Mouse (Mus musculus) neural tube, embryonic 15.5 days (tissue): Measurements from ENCODE around the gene Prn. TPM values are rescaled to one million over a fixed set of nuclear protein-coding genes. Genes with fewer than 3 reads are reported as not detected.
A peak's percentile ranks its signal among the peaks of the same experiment; 100 is the strongest.

Experiments
- ATAC-seq: fragments of 200-750 bp; cut with Nextera tagmentation; 2 replicates; pipeline ENCODE4 v1.8.0; 2017; ENCODE audit warnings: mild to moderate bottlenecking, moderate TSS enrichment, moderate library complexity; ENCODE audit not compliant: low FRiP score
- H3K27ac ChIP-seq: fragments of 300-500 bp; sonication (generic); replicated peaks from 2 replicates; pipeline ENCODE4 v1.5.1; 2015; ENCODE audit warnings: mild to moderate bottlenecking, inconsistent platforms
- H3K27me3 ChIP-seq: fragments of 300-500 bp; sonication (generic); replicated peaks from 2 replicates; pipeline ENCODE4 v1.6.1; 2015; ENCODE audit warnings: inconsistent platforms
- H3K36me3 ChIP-seq: fragments of 300-500 bp; sonication (generic); 2 replicates; pipeline ENCODE4 v1.6.1; 2015; ENCODE audit warnings: inconsistent platforms
- H3K4me1 ChIP-seq: fragments of 300-500 bp; sonication (generic); 2 replicates; pipeline ENCODE4 v1.6.1; 2015; ENCODE audit warnings: inconsistent platforms
- H3K4me2 ChIP-seq: fragments of 300-500 bp; sonication (generic); 2 replicates; pipeline ENCODE4 v1.6.1; 2015; ENCODE audit warnings: inconsistent platforms, mild to moderate bottlenecking, moderate library complexity
- H3K4me3 ChIP-seq: fragments of 300-500 bp; sonication (generic); replicated peaks from 2 replicates; pipeline ENCODE4 v1.5.1; 2015; ENCODE audit warnings: mild to moderate bottlenecking, inconsistent platforms
- H3K9ac ChIP-seq: fragments of 300-500 bp; sonication (generic); replicated peaks from 2 replicates; pipeline ENCODE4 v1.6.1; 2015; ENCODE audit warnings: mild to moderate bottlenecking, inconsistent platforms
- H3K9me3 ChIP-seq: fragments of 300-500 bp; sonication (generic); replicated peaks from 2 replicates; pipeline ENCODE4 v1.6.1; 2016; ENCODE audit warnings: inconsistent platforms
- WGBS: fragments of 180-500 bp; shearing (Covaris S2); methylation state at CpG from one replicate; pipeline ENCODE4 v1.1.7; 2015; ENCODE audit warnings: mixed read lengths; 5-methylcytosine and 5-hydroxymethylcytosine counted together
- polyA plus RNA-seq: library from polyadenylated mRNA; unstranded; fragments of >200 nt; fragmentation: Nextera tagmentation; extraction: Ambion mirVana; gene quantifications from 2 replicates; pipeline ENCODE4 v1.2.1, GENCODE M21; 2015

The Prn gene
- polyA plus RNA-seq, 1 experiment from 2014 or later, result not detected

DNA sequence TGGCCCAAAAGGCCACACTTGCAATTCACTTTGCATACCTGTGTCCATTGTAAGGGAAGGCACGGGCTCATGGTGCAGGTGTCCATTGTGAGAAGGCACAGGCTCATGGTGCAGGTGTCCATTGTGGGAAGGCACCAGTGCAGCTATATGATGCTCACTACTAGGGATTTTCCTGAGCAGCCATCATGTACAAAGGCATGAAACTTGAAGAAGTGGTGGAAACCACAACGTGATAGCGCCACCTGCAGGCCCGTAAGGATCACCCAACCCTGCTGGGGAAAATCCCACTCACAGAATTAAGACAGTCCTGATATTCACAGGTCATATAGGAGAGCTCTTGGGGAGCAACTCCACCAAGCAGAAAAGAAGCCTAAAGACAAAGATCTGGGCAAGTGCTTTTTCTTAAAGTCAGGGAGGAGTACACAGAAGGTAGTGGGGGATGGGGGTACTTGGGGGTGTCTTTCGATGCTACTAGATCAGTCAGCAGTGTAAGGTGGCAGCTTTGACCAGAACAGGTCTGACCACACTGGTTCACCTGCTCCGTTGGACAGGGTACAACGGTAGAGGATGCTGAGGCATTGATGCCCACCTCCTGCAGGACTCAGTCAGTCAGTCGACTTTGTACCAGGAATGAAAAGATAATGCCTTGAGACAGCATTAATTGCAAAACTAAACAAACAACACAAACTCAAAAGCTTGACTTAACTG lies 29.8 kb downstream of the Prn start:
- no peaks in the 10 kb centered on the region for H3K27me3 ChIP-seq
- no peak overlapping the region for H3K9ac ChIP-seq
- WGBS, result 43% methylated on average over 8 of the region's 8 CpGs
- no peak overlapping the region for H3K4me3 ChIP-seq
- H3K4me2 ChIP-seq, result no peak overlapping the region
- H3K9me3 ChIP-seq, result no peaks in the 10 kb centered on the region
- no peak for ATAC-seq
- H3K27ac ChIP-seq, result no peak overlapping the region
- H3K4me1 ChIP-seq, result no peaks in the 10 kb centered on the region
- H3K36me3 ChIP-seq, result peaks cover 21% of the 10 kb centered on the region

- Histone ChIP-seq H3K4me3 (no peak overlapping the region), H3K9ac (no peak overlapping the region), H3K4me2 (no peak overlapping the region), H3K27ac (no peak overlapping the region), H3K27me3 (no peaks in the 10 kb centered on the region), H3K4me1 (no peaks in the 10 kb centered on the region), H3K9me3 (no peaks in the 10 kb centered on the region), H3K36me3 (peaks cover 21% of the 10 kb centered on the region)
- WGBS, result 80% methylated on average over 3 of the region's 3 CpGs
- no peak for ATAC-seq
Observed at GRCm38 (mm10) chr2:131940506-131940905, 30.7 kb downstream of the Prn start.

GRCm38 (mm10) chr2:131941501-131941900 lies 31.7 kb downstream of the Prn start:
- Histone ChIP-seq H3K9ac (no peak overlapping the region), H3K4me3 (no peak overlapping the region), H3K27me3 (no peaks in the 10 kb centered on the region), H3K9me3 (no peaks in the 10 kb centered on the region), H3K4me2 (no peak overlapping the region), H3K4me1 (no peaks in the 10 kb centered on the region), H3K36me3 (peaks cover 14% of the 10 kb centered on the region), H3K27ac (no peak overlapping the region)
- ATAC-seq, result no peak
- WGBS, result 79% methylated on average over 6 of the region's 6 CpGs

DNA sequence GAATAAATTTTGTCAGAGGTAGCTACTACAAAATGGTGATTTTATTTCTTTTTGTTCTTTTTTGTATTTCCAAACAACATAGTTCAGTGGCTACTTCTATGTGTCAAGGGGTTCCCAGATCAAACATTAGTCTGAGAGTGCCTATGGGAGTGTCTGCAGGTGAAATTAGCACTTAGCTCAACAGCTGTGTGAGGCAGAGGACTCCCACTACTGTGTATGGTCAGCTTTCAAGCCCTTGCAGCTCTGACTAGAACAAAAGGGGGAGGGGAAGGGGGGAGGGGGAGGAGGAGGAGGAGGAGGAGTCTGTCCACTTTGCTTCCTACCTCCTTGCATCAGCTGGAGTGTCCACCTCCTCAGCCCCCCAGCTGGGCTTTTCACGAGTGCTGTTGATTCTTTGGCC lies 34.6 kb downstream of the Prn start:
- ATAC-seq, result no peak
- Histone ChIP-seq H3K9ac (no peak overlapping the region), H3K27me3 (no peaks in the 10 kb centered on the region), H3K4me2 (no peak overlapping the region), H3K4me1 (no peaks in the 10 kb centered on the region), H3K36me3 (no peaks in the 10 kb centered on the region), H3K27ac (no peak overlapping the region), H3K4me3 (no peak overlapping the region), H3K9me3 (no peaks in the 10 kb centered on the region)
- WGBS, result 9% methylated on average over 1 of the region's 1 CpGs

GRCm38 (mm10) chr2:131945225-131945624 lies 35.5 kb downstream of the Prn start:
- Histone ChIP-seq H3K4me2 (no peak overlapping the region), H3K4me1 (0 out of 2 replicates have a peak, but pooled peaks cover 4% of the 10 kb centered on the region), H3K4me3 (no peak overlapping the region), H3K9me3 (no peaks in the 10 kb centered on the region), H3K27ac (no peak overlapping the region), H3K36me3 (no peaks in the 10 kb centered on the region), H3K27me3 (no peaks in the 10 kb centered on the region), H3K9ac (no peak overlapping the region)
- 84% methylated on average over 8 of the region's 8 CpGs for WGBS
- ATAC-seq, result no peak

DNA sequence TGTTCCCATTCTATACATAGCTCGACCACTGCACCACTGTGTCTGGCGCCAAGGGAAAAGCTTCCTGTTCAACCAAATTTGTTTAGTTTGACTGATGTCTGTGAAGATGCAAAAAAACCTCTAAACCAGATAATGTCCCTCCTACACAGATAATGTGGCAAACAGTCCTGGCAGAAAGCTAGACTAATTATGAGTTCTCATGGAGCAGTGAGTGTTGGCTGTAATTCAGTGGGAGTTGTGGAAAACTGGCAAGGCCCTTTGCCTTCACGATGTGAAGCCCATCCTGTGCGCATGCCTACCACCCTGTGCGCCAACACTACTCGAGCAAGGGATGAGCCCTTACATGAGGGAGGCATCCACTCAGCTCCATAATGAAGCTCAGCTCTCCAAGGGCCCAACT lies 36.0 kb downstream of the Prn start:
- Histone ChIP-seq H3K4me3 (no peak overlapping the region), H3K4me1 (peaks cover 9% of the 10 kb centered on the region; the same call in 1 of the 2 replicates), H3K27me3 (no peaks in the 10 kb centered on the region), H3K27ac (no peak overlapping the region), H3K4me2 (no peak overlapping the region), H3K9me3 (no peaks in the 10 kb centered on the region), H3K36me3 (no peaks in the 10 kb centered on the region), H3K9ac (no peak overlapping the region)
- WGBS, result 86% methylated on average over 6 of the region's 6 CpGs
- no peak for ATAC-seq

- H3K4me3 ChIP-seq, result no peak overlapping the region
- no peak overlapping the region for H3K4me2 ChIP-seq
- H3K9ac ChIP-seq, result no peak overlapping the region
- no peak overlapping the region for H3K27ac ChIP-seq
- H3K27me3 ChIP-seq, result no peaks in the 10 kb centered on the region
- no peaks in the 10 kb centered on the region for H3K36me3 ChIP-seq
- H3K9me3 ChIP-seq, result no peaks in the 10 kb centered on the region
- peaks cover 11% of the 10 kb centered on the region; the same call in 1 of the 2 replicates for H3K4me1 ChIP-seq
- 92% methylated on average over 16 of the region's 16 CpGs for WGBS
- no peak for ATAC-seq
Observed at GRCm38 (mm10) chr2:131946351-131946750, 36.6 kb downstream of the Prn start.

- H3K4me2 ChIP-seq, result no peak overlapping the region
- no peak overlapping the region for H3K9ac ChIP-seq
- no peaks in the 10 kb centered on the region for H3K9me3 ChIP-seq
- H3K27me3 ChIP-seq, result peaks cover 15% of the 10 kb centered on the region
- no peak for ATAC-seq
- H3K36me3 ChIP-seq, result no peaks in the 10 kb centered on the region
- H3K4me3 ChIP-seq, result no peak overlapping the region
- H3K27ac ChIP-seq, result no peak overlapping the region
- 86% methylated on average over 3 of the region's 3 CpGs for WGBS
- H3K4me1 ChIP-seq, result peaks cover 18% of the 10 kb centered on the region; the same call in 1 of the 2 replicates
Observed at GRCm38 (mm10) chr2:131948156-131948555, 38.4 kb downstream of the Prn start.

DNA sequence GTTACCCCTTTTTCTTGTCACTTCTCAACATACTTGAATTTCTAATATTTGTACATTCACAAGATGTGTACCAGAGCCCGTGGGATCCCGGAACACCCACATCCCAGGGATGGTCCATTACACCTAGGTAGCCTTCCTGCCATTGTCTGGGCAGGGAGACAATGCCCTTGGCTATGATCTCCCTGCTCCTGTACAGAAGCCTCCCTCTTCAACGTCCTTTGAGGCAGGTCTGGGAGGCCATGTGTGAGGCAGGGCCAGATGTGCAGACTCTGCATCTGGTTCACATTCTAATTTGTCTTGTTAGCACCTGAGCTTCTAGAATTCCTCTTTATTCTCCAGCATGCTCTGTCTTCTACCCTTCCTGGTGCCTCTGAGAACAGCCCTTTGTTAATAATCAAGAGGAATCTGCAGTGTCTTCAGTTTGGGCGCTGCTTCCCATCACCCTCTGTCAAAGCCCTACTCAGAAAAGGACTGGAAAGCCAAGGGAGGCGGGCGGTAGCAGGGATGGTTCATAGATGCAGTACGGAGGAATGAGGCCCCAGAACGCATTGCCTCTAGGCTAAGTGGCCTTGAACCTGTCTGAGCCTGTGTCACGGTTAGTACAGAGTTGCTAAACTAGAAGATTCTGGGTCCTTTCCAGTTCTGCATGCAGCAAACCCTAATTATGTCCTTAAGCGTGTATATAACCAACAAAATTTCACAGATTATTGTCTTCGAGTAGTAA lies 39.3 kb downstream of the Prn start:
- no peak overlapping the region for H3K27ac ChIP-seq
- WGBS, result 81% methylated on average over 11 of the region's 11 CpGs
- H3K9ac ChIP-seq, result no peak overlapping the region
- H3K27me3 ChIP-seq, result peaks cover 23% of the 10 kb centered on the region
- no peaks in the 10 kb centered on the region for H3K9me3 ChIP-seq
- H3K4me2 ChIP-seq, result no peak overlapping the region
- no peak for ATAC-seq
- no peak overlapping the region for H3K4me3 ChIP-seq
- no peaks in the 10 kb centered on the region for H3K36me3 ChIP-seq
- peaks cover 19% of the 10 kb centered on the region; the same call in 1 of the 2 replicates for H3K4me1 ChIP-seq

- H3K4me2 ChIP-seq, result 0 out of 2 replicates have a peak overlapping the region, but pooled peaks have one; percentile 2
- H3K27ac ChIP-seq, result no peak overlapping the region
- peaks cover 27% of the 10 kb centered on the region for H3K27me3 ChIP-seq
- H3K4me1 ChIP-seq, result peaks cover 22% of the 10 kb centered on the region; the same call in 1 of the 2 replicates
- no peaks in the 10 kb centered on the region for H3K9me3 ChIP-seq
- ATAC-seq, result peak; percentile 64; the same call in 1 of the 2 replicates
- WGBS, result 49% methylated on average over 9 of the region's 9 CpGs
- no peaks in the 10 kb centered on the region for H3K36me3 ChIP-seq
- no peak overlapping the region for H3K9ac ChIP-seq
- no peak overlapping the region for H3K4me3 ChIP-seq
Observed at GRCm38 (mm10) chr2:131949767-131950597, 40.2 kb downstream of the Prn start.

DNA sequence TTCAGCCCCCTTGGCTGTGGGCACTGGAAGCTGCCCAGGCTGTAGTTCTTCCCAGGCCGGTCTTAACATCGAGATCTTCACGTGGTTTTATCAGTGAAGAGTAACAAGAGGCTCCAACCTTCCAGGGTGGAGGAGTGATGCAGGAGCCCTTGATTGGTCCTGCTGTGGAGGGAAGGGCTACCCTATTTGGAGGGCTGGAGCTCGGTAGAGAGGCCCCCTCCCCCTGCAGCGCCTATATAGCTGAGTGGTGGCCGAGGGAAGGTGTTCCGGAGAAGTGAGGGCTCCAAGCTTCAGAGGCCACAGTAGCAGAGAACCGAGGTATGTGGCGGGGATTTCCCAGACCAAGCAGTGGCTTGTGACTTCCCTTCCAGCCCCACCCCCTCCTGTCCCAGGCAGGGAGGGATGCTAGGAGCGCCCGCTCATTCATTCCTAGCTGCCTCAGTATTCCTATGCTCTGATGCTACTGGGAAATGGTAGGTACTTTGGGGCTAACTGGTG lies 40.9 kb downstream of the Prn start, which contains the start of gene Prnd:
Gene Prnd (plus strand): TSS at position 264 of the 498 bp plus-strand sequence.
- 22% methylated on average over 11 of the region's 11 CpGs for WGBS
- no peaks in the 10 kb centered on the region for H3K9me3 ChIP-seq
- 0 out of 2 replicates have a peak, but pooled peaks have one; percentile 18 for ATAC-seq
- peaks cover 27% of the 10 kb centered on the region for H3K27me3 ChIP-seq
- H3K4me1 ChIP-seq, result peaks cover 29% of the 10 kb centered on the region
- H3K4me3 ChIP-seq, result no peak within 1 kb of the TSS
- H3K9ac ChIP-seq, result no peak within 1 kb of the TSS
- H3K27ac ChIP-seq, result no peak within 1 kb of the TSS
- H3K4me2 ChIP-seq, result 0 out of 2 replicates have a peak within 1 kb of the TSS, but pooled peaks have one; percentile 2
- H3K36me3 ChIP-seq, result no peaks in the 10 kb centered on the region
